ENCODE assay signal across 8 mouse cellular contexts in the genomic region with DNA sequence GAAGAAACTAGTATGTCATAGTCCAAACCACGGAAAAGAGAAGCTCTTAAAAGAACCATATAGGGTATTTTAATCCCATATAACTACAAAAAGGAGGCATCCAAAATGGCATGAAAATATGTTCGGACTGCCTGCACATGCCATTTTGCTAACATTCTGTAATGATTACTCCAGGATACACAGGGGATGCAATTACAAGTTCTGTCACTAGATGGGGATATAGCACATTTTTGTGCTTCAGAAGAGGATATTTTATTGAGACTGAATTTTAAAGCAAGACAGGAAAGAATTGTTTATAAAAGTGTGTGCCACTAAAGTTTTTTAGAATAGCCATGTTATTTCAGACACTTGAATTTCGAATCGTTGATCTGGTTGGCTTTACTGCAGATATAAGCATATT. TPM values are rescaled to one million over a fixed set of nuclear protein-coding genes. Genes with fewer than 3 reads are reported as not detected.
DNase-seq lines count a peak whose midpoint lies in the region; ATAC-seq and TF ChIP-seq lines count a peak whose summit lies in the region.

No protein-coding gene starts in this region.

- H3K27me3 ChIP-seq in kidney, adult 2 months (replicated peaks; ENCODE audit: control insufficient read depth, insufficient read depth, low read length), result no peaks in the 10 kb centered on the region

- no peak for TF ChIP-seq POLR2A in kidney, adult 2 months (IDR thresholded peaks at IDR 0.05; ENCODE audit: low read depth, low read length)

- H3K27ac ChIP-seq in kidney, adult 2 months (ENCODE audit: insufficient read depth, low read depth, low read length), result no peak overlapping the region

- no peaks in the 10 kb centered on the region for H3K4me1 ChIP-seq in kidney, adult 2 months (ENCODE audit: control insufficient read depth, insufficient read depth, low read length)

- H3K36me3 ChIP-seq in kidney, adult 2 months (ENCODE audit: control insufficient read depth, insufficient read depth, low read length), result no peaks in the 10 kb centered on the region

- peak; percentile 58 for DNase-seq in kidney, adult 2 months
- DNase-seq in kidney, adult 11 months, result no peak
- DNase-seq in CD4-positive, CD25-positive, alpha-beta regulatory T cell, adult 2 months (ENCODE audit: low read depth, low spot score), result peak; percentile 85
- peak; percentile 67 for DNase-seq in R1 (ENCODE audit: low read depth, low spot score)
- peak; percentile 87 for DNase-seq in naive thymus-derived CD4-positive, alpha-beta T cell, adult 2 months (ENCODE audit: low read depth)
- no peak for DNase-seq in spleen, postnatal 14 days (ENCODE audit: low spot score in 2 of 2)
- no peak for DNase-seq in right cerebral cortex, postnatal 10 days (ENCODE audit: low spot score in 2 of 2)

- 0 out of 2 replicates have a peak, but pooled peaks have one; percentile 8 for TF ChIP-seq CTCF in kidney, adult 2 months (conservative IDR thresholded peaks at IDR 0.05; ENCODE audit: insufficient read depth, insufficient read length, low read depth, low read length)

- ATAC-seq in hematopoietic stem cell, adult 5-6 weeks (replicated peaks in 1 of 2; ENCODE audit: insufficient read depth in 1 of 2, low FRiP score in 2 of 2, low TSS enrichment in 1 of 2, low read depth in 1 of 2, poor library complexity in 2 of 2, severe bottlenecking in 2 of 2), result peak; percentile 71 to 74

- 5% methylated on average over 4 of the region's 4 CpGs for WGBS in kidney, adult 2 months

- no peak overlapping the region for H3K4me3 ChIP-seq in kidney, adult 2 months (ENCODE audit: insufficient read depth, low read depth, low read length)

RNA-seq across cellular contexts. Expression of gene Rpl22l1, which starts 9.1 kb away (rescaled TPM):
- polyA plus RNA-seq in kidney, adult 2 months (2012; rRNA removed), result 6.0 and 14.8 TPM in 2 replicates
- total RNA-seq in hematopoietic stem cell, adult 5-6 weeks (2017), result 95.1 and 201 TPM in 2 replicates

RNA-seq across cellular contexts. Expression of gene Eif5a2, which starts 33.3 kb away (rescaled TPM):
- polyA plus RNA-seq in kidney, adult 2 months (2012; rRNA removed), result 1.1 and 1.2 TPM in 2 replicates
- total RNA-seq in hematopoietic stem cell, adult 5-6 weeks (2017), result 4.7 and 6.7 TPM in 2 replicates

Comparison
In these comparisons a context has a peak if more than half of its experiments do, and no peak if none do; other contexts are left out.
1. DNase-seq: peak in kidney, adult 2 months (single experiment), CD4-positive, CD25-positive, alpha-beta regulatory T cell, adult 2 months (single experiment), R1 (single experiment) and naive thymus-derived CD4-positive, alpha-beta T cell, adult 2 months (single experiment); none in kidney, adult 11 months (single experiment), spleen, postnatal 14 days (0 of 2) and right cerebral cortex, postnatal 10 days (0 of 2).